Mouse (Mus musculus) megakaryocyte-erythroid progenitor cell, adult 5-6 weeks (primary cell): Measurements from ENCODE around the gene Sstr1. TPM values are rescaled to one million over a fixed set of nuclear protein-coding genes. Genes with fewer than 3 reads are reported as not detected.

Source experiments
- ATAC-seq: replicated peaks from 2 replicates; pipeline ENCODE4 v1.8.0; 2016; ENCODE audit warnings: mild to moderate bottlenecking, inconsistent platforms; ENCODE audit not compliant: severe bottlenecking, poor library complexity, low FRiP score, low TSS enrichment
- total RNA-seq, 2 experiments: library from RNA; stranded (forward) in 1 of 2; stranded (reverse) in 1 of 2; fragments of 200-1000, 215-1000 nt in 1 of 2; fragments of >200 nt in 1 of 2; fragmentation: Nextera tagmentation in 1 of 2; gene quantifications; 2 replicates each; pipeline ENCODE4 v1.2.3; 2014 to 2017

The Sstr1 gene
- not detected in 2 replicates for total RNA-seq (2014; fragmentation: Nextera tagmentation)
- total RNA-seq (2017), result not detected in 2 replicates

DNA sequence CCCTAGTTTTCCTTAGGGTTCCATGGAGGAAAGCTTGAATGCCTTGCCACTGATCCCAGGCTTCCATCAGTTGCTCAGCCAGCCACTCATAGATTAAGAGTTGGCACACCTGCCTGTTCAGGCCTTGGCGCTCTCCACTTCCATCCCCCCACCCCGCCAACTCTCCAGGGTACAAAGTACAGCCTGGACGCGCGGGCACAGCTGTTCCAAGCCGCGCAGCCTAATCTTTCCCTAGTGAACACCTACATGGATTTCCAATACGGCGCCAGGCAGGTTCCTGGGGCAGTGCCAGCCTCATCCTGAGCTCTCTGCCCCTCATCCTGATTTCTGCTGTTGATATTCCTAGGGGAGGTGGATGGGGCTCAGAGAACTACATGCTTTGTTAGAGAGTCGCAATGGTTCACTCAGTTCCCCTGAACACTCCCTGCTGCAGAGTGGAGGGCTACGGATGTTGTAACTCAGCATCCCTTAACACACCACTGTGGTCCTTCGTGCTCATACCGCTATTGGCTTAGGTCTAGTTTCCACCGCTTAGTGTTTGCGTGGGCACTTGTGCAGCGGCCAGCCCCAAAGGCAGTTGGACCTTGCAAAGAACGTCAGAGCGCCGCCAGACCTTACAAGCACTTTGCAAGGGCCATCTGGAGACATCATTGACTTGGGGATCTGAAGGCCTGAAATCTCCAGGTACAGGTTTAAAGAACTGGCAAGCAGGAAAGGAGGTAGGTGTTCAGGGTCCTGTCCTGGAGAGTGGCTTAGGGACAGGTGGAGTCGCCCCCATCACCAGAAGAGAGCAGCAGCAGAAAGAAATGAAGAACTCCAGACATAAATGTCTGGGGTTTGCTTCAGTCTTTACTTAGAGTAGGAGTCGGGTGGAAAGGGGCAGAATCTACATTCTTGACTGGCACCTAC lies at the start of gene Sstr1:
Gene Sstr1 (plus strand): TSS at position 610 of the 909 bp plus-strand sequence.
- no peak for ATAC-seq

DNA sequence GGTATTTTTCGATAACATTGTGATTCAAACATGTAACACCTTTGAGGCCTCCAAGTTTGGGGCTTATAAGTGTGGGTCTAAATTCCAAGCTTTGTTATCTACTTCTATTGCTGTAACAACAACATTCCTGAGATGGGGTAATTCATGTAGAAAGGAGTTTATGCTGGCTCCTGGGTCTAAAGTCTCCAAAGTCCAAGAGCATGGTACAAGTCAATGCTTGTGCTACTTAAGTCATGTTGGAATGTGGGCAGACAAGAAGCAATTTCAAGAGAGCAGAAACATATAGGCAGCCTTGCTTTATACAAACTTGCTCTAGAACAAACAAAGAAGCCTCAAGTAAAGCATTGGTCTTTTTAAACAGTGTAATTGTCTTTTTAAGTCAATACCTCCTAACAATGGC lies 12.8 kb upstream of the Sstr1 start:
- ATAC-seq, result no peak

DNA sequence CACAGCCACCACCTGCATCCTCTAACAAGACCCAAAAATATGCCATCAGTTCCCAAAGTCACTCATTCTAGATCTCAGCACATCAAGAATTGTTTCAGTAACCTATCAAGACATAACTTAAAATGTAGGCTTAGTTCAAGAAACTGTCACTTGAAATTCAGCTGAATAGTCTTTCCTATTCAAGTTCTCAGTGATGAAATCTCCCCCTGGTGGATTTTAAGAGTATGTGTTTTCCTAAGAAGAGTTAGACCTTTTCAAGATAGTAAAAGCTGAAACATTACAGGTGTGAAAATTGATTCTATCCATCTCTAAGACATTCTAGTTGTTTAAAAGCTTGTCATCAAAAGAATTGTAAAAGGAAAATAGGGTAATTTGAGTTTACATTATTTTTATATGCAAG lies 10.4 kb upstream of the Sstr1 start:
- ATAC-seq, result no peak

DNA sequence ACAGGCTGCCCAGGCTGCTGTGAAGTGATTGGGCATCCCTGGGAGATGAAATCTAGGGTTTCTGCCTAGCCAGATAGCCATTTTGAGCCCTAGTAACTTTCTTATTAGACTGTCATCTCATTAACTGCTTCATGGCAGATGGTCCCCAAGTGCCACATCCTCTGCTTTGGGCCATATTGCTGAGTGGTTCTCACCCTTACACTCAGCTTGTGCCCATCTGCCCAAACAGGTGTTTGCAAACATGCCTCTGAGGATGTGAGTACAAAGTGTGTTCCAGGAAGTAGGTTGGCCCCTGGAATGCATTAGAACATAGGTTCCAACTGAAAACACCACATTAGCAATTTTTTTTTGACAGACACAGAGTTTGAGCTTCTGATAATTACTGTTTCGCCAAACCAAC lies 3.6 kb upstream of the Sstr1 start:
- ATAC-seq, result no peak

DNA sequence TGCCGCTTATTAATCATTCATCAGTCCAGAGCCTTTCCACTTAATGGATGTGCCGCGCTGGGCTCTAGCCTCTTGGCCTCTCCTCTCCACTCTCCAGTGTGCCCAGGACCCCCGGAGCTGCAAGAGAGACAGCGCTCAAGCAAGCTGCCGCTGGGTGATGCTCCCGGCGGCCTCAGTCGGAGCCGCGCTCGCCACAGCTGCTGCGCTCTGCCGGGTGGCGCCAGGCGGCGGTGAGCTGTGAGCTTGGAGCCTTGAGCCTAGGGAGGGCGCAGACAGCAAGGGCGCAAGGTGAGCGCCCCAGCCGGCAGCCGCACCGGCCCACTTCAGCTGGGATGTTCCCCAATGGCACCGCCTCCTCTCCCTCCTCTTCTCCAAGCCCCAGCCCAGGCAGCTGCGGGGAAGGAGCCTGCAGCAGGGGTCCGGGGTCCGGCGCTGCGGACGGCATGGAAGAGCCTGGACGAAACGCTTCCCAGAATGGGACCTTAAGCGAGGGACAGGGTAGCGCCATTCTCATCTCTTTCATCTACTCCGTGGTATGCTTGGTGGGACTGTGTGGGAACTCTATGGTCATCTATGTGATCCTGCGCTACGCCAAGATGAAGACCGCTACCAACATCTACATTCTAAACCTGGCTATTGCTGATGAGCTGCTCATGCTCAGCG lies 820 bp downstream of the Sstr1 start:
- ATAC-seq, result no peak

DNA sequence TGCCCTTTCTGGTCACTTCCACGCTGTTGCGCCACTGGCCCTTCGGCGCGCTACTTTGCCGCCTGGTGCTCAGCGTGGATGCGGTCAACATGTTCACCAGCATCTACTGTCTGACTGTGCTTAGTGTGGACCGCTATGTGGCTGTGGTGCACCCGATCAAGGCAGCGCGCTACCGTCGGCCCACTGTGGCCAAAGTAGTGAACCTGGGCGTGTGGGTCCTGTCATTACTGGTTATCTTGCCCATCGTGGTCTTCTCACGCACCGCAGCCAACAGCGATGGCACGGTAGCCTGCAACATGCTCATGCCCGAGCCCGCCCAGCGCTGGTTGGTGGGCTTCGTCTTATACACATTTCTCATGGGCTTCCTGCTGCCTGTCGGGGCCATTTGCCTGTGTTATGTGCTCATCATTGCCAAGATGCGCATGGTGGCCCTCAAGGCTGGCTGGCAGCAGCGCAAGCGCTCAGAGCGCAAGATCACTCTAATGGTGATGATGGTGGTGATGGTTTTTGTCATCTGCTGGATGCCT lies 1.4 kb downstream of the Sstr1 start:
- ATAC-seq, result no peak

DNA sequence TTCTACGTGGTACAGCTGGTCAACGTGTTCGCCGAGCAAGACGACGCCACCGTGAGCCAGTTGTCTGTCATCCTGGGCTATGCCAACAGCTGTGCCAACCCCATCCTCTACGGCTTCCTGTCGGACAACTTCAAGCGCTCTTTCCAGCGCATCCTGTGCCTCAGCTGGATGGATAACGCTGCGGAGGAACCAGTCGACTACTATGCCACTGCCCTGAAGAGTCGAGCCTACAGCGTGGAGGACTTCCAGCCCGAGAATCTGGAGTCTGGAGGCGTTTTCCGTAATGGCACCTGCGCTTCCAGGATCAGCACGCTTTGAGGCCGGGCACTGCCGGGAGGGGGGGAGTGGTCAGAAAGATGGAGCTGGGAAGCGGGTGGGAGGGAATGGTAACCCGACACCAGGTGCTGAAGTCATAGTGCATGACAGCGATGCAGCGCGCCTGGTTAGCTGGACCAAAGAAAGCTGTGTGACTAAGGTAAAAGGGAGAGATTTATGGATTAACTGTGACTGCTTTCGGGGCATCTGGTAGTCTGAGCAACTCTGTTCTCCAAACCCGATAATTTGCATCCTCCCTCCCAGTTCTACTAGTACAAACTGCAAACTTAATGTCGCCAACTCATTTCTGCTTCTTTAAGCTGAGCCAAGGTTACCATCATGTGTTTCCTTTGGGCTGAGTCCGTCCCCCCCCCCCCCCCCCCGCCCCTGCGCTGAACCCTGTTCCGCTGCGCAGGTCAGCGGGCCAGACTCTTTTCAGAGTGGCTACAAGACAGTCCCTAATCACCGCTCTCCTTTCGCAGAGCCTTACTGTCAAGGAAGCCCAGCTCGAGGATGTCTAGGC lies 2.1 kb downstream of the Sstr1 start:
- no peak for ATAC-seq

DNA sequence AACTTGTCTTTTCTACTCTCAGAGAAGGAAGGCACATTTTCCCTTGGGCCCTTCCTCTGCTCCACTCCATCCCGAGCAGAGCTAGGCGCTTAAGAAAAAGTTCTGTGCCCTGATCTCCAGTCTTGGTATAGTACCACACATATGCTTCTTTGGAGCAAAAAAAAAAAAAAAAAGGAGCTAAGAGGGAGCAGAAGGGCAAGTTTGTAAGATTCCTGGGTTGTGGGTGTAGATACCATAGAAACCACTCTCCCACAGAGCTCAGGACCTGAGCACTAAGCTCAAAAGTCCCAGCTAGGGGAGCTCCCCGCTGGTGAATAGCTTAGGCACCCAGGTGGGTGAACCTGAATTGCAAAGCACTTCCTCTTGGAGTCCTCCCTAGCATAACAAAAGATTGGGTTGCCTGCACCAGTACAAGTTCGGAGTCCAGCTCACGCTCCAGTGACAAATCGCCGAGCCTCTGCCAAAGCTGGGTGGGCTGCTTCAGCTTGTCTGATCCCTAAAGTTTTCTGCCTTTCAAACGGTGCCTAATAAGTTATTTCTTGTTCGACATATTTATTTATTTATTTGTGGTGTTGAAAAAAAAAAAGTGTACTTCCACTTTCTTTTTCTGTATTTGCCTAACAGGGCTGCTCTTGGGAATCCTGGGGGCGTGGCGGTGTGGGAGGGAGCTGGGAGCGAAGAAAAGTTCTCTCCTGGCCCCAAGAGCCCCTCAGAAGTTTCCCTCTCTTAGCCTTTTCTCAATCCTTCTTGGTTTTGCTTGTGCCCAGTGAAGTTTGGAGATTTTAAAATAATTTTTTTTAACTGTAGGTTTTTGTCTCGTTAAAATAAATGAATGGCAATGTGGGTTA lies 2.9 kb downstream of the Sstr1 start:
- ATAC-seq, result no peak

DNA sequence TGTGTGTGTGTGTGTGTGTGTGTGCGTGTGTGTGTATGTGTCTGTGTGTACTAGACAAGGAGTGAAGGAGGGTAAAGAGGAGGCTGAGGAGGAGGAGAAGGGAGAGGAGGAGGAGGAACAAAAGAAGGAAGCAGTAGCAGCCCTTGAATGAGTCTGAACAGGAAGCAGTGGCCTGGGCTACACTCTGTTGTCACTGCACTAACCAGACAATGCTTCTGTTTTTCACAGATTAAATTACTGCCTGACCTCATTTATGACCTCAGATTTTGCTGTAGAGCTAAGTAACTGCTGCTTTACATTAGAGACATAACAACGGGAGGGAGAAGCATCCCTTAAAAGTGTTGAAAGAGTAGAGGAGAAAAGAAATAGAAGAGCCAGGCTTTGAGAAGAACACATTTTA lies 4.6 kb downstream of the Sstr1 start:
- no peak for ATAC-seq

DNA sequence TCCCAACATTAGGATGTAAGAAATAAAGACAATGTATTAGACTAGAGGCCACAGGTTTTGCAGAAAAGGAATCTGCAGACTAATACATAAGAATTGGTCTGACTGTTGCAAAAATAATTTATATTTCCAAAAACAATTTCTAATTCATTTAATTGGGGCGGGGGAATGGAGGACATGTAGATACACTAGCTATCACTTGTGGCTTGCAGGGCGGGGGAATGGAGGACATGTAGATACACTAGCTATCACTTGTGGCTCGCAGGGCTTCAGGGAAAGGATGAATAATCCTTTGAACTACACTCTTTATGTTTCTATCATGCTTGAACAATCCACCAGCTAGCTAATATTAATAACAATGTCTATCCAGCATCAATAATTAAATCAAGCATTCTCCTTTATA lies 7.5 kb downstream of the Sstr1 start:
- ATAC-seq, result no peak

DNA sequence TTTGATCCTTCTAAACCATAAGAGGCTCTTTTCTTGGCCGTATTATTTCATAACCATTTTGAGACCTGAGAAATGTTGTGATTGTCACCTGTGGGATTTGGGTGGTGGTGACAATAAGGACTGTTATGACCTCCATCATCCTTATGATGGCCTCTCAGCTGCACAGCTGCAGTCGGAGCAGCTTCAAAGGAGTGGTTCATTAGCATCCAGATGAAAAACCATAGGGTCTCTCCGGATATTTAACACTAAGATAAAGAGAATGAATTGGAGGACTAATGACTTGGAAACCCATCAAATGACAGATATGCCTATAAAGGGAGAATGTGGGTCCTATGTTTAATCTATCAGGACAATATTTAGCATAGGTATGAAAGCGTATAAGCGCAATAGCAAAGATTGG lies 14.1 kb downstream of the Sstr1 start:
- no peak for ATAC-seq

DNA sequence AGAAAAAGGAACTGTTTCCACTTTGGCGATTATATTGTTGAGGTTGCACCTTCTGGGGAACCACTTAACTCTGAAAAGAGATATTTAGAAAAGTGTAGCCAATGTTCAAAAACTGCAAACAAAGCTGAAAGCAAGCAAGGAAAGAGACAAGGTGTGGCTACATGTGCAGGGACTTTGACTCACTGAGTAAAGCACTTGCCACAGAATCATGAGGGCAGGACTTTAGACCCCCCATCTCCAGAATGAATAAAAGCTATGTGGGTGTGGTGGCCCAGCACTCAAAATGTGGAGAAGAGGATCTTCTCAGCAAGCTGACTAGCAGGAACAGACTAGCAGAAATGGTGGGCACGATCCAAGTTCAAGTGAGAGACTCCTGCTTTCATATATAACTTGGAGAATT lies 20.9 kb downstream of the Sstr1 start:
- no peak for ATAC-seq

DNA sequence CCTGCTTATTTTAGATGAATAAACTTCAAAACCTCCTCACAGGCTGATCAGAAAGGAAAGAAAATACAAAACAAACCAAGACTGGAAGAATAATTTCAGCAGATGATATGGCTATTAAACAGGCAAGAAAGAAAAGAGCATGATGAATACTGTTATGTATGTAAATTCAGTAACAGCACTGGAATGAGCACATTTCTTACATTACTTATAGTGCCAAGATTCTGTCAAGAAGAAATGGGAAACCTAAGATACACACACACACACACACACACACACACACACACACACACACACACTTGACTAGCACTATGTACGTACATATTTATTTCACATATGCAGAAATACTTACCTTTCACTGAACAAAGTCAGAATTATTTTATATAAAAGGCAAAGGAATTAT lies 40.3 kb downstream of the Sstr1 start:
- ATAC-seq, result no peak

Other genes starting within 250 kb of the Sstr1 start
- gene Clec14a, start 57.5 kb downstream of the Sstr1 start, total RNA-seq (2014; fragmentation: Nextera tagmentation), result not detected in 2 replicates
- gene Clec14a, start 57.5 kb downstream of the Sstr1 start, total RNA-seq (2017), result not detected in 2 replicates